Mouse (Mus musculus) mesoderm, embryonic 11.5 days (tissue): ENCODE measurements around the gene Rtl9.

Source experiments
- DNase-seq: peaks from one replicate; pipeline ENCODE4 v3.0.0-alpha.2; 2012; ENCODE audit warnings: low read depth, low spot score

Rtl9 gene

DNA sequence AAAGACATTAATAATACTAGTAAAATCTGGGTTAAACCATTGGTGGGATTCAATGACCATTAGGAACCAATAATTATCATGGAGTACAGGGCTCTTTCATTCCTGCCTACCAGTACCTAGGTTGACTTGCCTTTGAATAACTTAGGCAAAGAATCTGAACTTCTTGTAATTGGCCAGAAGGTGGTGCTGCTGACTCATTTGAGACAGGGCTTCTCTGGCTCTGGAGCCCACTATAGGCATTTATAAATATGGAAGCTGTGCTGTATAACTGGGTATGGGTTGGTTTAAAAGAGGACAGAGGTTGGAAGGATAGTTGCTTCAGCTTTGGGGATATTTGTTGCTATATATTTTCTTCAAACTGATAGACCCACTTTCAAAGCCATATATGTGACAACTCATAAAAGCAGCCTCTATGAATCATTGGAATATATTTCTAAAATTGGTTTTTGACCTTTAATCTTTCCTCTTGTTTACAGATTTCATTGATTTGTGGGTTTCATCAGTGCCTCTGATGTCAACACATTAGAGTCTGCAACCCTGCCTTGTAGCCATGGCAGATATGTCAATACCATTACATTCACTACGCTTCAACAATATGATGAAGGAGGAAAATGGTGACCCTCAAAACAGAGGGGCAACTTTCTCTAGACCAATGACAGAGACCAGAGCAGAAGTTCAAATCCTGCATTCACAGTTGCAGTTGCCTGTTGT is at the start of gene Rtl9:
Gene Rtl9, plus strand, starts transcription at position 551 of the 711 bp plus-strand sequence.
- DNase-seq: peak; percentile 34

DNA sequence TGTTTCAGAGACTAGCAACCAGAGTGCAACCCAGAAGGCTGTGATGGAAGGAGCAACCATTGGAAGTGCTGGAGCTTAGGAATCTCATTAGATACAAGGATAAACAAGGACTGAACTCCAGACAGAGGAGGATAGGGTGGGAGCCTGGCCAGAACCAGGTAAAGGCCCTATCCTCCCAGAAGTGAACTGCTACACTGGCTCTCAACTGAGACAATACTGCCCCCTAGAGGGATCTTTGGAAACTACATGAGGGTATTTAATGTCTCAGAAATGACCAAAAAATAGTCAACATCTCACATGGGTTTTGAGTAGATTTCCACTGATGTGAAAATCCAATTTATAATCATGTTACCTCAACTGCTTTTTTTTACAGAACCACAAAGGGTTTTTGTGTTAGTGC is 47.9 kb upstream of the Rtl9 start:
- DNase-seq: peak; percentile 46

DNA sequence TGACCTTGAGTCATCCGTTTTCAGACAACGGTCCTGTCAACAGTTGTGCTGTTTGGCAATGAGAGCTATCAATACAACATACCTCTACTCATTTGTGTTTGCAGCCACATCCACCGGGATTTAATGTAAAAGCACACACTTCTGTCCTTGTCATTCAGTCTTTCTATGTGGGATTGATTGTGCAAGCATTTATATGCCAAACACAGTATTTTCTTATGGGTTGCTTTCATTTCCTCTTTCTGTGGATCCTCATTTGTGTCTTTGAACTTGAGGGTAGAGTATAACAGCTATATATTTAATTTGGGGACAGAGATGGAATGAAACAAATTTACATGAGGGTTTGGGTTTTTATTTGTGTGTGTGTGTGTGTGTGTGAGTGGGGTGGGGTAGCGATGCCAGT is 47.5 kb upstream of the Rtl9 start:
- DNase-seq: no peak

DNA sequence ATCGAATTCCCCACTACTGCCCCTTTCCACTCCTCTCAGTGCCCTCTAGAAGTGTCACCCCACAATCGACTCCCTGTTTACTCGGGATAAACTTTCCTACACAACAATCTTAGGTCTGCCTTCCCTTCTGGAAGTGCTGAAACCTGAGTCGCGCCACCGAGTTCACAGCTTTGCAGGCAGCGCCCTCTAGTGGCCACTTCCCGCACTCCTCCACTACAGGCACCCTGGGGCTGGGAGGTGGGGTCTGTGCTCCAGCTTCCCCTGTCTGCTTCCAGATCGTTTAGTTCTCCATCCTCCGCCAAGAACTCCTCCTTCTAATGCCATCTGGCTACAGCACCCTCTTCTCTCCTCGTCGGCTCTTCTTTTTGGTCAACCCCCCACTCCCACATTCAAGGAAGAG is 40.6 kb upstream of the Rtl9 start:
- DNase-seq: peak; percentile 76

DNA sequence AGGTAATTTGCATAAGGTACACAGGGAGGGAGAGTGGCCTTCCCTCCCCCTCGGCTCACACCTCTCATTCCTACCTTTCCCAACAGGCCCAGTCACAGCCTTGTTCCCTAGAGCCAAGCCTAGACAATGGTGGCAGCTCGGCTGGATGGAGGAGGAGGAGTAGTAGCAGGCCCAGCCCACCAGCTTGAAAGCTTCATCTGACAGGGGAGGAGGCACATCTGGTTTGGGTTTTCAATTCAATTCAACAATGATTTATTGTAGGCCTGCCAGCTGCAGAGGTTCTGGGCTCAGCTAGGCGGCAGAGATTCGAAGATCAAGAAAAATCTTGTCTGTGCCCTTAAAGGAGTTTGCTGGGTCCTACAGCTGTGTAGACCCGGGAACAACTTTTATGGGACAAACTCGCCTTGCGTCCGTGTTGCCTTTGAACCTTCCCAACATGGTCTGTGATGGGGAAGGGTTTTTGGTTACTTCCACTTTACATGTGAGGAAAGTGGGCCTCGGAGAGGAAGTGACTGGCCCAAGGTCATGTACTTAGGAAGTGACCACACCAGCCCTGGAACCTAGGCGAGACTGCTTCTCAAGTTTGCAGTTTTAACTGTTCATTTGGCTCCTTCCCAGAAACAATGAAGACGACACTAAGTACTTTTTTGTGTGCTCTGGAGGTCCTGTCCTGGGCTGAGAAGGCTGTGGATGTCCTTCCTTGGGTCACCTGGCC is 36.6 kb upstream of the Rtl9 start:
- peak; percentile 39 for DNase-seq

DNA sequence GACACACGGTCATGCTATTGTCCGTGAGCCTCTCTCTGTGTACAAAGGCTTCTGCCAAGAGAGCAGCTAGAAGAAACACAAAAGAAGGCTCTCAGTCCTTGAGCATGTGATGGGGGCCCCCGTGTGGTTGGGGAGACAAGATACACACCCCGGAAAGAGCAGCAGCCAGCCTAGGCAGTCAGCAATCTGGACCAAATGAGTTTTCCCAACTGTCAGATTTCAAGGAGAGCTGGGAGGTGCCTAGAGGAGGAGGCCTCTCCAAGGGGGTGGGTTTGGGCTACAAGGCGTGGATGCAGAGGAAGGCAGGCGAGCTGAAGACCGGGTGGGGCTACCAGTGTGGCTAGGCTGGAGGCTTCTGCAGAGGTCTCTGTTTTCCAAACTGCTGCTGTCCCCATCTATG is 35.6 kb upstream of the Rtl9 start:
- no peak for DNase-seq

DNA sequence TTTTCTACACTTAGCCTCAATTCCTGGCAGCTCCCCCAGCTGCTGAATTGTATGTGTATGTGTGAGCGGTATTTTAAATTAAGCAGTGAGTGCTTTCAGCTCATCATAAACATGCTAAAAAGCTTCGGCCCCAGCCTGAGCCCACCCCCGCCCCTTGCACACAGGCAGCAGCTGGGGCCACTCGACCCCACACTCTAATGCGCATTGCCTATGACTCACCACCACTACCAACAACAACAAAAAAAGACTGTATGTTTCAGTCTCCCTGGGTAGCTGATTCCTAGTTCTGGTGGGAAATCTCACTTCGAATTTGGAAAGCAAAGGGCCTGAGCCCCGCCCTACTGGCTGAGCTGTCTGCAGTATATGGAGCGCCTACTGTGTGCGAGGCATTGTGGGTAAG is 35.1 kb upstream of the Rtl9 start:
- DNase-seq: no peak

DNA sequence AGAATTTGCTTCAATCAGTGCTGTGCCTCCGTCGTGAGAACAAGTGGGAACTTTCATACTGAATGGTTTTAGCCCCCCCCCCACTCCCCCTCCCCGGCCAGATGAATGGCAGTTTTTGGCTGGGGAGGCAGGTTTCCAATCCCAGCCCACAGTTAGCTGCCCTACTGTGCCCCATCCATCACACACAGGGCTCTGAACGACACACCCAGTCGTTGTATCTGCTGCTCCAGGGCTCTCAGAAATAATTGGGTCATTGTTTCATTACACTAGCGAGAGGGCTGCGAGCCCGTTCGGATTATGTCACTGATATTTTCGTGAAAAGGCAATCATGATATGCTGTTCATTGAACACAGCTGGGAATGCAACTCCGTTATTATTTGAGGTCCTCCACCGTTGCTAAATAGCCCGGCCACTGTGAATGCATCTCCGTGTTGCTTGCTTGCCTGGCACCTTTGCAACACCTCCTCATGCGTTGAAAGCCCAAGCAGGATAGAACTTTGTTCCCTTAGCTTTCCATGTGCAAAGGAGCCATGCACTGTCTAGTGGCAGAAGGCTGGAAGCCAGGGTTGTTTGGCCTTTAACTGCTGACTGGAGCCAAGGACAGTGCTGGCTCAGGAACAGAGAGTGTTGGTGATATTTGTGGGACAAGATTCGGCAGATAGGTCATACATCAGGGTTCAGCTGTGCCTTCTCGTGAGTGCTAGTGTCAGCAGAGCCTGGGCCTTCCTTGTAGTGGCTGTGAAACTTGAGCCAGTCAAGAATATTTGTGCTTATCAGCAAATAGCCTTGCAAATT is 32.9 kb upstream of the Rtl9 start:
- DNase-seq: no peak

DNA sequence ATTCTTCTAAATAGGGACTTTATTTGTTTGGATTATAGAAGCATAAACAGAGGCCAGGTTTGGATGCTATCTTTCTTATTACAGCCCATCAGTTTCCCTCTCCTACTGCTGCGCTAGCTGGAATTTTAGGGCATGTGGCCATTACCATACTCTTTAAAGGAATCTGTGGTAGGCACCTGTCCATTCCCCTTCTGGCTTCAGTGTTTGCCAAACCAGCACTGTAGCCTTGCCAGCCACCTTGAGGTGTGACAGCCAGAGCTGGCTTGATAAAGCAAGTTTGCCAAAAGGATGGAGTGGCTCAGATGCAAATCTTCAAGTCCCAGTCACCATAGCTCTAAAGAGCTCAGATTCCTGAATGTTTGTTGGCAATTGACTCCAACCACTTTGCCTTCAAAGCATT is 32.3 kb upstream of the Rtl9 start:
- DNase-seq: no peak

DNA sequence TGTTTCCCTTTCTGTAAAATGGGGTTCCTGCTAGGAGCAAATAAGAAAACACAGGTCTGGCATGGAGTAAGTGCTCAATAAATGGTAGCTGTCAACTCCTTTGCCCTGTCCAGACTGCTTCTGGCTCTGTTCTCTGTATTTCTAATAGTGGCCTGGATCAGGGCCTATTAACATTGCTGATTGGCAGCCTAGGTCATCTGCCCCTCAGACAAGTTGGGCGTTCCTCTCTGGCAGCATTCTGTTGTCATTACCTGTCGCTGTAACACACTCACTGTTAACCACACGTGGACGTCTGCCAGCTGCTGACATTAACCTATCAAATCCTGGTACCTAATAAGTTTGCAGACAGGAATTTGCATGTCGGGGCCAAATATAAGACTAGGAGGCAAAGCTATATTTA is 31.8 kb upstream of the Rtl9 start:
- DNase-seq: no peak

DNA sequence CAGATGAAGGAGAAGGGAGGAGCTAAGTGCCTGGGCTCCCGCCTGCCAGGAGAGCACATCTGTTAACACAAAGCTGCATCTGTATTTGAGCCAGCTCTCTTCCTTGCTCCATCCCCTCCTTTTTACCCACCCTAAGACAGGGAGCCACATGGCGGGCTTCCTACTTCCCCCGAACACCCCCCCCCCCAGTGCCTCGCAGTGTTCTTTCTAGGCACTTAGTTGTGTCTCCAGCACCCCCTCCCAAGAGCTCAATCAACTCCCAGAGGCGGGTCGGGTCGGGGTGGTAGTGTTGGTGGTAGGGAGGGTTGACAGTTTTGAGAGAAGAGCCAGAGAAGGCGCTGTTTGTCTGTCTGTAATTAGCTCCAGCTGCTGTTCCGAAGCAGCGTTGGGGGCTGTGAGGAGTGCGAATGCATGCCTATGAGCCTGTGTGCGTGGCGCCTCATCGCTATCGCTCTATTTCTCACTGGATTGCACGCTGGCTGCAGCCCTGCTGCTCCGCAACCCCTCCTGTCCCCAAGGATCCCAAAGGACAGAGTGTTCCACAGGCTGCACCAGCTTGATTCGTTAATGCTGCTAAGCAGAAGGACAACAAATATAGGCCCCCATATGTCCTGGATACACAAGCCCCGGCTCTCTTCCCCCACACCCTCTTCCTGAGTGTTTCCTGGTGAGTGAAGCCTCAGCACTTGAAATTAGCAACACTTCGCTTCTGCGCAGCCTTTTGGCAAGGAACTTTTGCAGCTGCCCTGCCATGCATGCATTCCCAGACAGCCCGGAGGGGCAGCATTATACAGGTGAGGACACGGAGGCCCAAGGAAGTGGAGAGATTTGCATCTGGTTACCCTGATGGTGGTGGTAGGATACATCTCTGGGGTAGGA is 18.7 kb upstream of the Rtl9 start:
- peak; percentile 45 for DNase-seq

DNA sequence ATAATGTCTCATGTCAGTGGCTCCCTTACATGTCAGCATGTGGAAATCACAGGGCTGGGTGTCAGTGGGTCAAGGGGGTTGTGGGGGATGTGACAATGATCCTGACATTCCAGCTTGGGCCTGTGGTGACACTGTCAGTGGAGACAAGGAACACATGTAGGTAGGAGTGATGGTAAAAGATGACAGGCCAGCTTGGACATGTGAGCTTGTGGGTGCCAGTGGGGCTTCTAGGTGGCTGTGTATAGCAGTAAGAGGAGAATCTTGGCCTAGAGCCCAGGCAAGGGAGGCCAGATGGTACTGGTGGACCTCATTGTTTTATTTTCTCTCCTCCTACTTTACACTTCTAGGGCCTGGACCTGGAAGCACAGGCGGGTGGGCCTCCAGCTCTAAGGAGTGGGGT is 16.7 kb upstream of the Rtl9 start:
- no peak for DNase-seq

DNA sequence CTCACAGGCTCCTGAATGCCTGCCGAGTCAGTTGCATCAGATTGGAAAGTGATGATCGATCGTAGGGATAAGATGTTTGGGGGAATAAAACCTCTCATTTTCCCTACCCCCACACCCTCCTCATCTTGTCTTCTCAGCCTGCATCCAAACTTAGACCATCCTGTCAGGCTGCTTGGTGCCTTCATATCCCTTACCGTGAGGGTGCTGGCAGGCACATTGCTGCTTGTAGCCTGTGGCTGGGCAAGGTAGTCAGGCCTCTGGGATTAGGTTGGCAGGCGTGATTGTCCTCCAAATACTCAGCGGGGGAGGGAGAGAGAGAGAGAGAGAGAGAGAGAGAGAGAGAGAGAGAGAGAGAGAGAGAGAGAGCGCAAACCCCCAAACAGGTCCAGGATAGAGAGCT is 11.2 kb upstream of the Rtl9 start:
- no peak for DNase-seq

DNA sequence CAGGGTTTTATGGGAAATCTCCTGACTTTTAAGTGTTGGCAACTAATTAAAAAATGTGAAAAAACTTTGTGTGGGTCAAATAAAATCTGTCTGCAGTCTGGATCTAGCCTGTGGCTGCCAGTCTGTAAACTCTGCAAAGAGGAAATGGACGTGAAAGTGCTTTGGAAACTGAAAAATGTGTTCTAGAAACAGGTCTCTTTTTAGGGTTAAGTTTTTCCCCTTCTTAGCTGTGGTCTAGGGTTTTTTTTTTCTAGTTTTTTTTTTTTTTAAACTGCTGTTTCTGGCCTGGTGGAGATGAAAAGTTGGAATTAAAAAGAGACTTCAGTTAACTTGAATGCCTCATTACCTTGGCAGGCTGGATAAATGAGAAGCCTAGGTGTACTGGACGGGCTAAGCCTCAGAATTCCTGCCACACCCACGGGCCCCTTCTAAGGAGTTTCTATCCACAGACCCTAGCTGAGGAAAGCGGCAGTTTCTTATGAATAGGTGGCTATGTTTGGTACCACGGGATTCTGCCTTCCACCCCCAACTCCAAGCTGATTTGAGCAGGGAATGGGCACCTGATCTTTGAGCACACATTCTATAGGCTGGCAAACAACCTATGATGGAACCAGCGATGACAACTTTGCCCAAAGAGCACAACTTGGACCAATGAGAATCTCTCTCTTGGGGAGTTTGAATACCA is 8.3 kb upstream of the Rtl9 start:
- no peak for DNase-seq

DNA sequence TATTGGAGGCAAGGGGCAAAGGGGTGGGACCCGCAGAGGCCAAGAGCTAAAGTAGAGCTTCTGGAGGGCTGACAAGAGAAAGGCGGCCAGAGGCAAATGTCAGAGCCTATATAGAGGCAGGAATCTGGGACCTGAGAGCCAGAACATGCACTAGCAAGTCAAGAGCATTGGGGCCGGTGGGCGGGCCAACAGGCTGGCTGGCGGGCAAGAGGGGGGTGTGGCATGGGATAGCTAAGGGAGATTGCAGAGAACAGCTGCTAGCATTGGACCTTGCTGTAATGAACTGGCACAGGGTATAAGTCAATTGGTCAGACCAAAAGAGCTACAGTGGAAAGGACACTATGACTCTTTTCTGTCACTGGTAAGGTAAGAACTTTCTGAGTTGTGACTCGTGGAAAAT is 1.8 kb upstream of the Rtl9 start:
- DNase-seq: no peak

DNA sequence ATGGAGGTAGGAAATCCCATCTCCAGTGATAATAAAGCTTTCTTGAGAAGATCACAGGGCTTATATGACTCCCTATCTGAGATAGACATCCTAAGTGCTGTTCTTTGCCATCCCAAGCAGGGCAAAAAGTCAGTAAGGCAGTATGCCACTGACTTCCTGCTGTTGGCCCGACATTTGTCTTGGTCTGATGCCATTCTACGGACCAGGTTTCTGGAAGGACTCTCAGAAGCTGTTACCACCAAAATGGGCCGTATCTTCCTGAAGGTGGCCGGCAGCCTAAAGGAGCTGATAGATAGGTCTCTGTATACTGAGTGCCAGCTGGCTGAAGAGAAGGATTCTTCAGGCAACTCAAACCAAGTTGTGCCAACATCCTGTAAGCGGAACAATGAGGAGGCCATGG is 3.8 kb downstream of the Rtl9 start:
- DNase-seq: no peak

DNA sequence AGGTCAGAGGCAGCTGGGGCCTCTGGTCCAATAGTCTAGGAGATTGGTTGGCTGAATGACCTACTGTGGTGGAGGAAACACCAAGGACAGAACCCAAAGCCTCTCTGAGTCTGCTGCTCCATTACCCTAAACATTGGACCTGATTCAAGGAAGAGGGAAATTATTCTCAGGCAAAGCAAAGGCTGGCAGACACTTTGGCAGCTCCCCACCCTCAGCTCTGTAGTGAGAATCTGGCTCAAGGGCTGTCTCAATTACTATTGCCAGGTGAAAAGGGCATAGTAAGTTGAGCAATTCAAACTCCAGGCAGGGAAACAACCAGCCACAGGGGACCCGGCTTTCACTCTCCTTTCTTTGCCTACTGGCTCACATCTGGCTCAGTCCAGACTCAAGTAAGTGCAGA is 6.5 kb downstream of the Rtl9 start:
- DNase-seq: no peak

DNA sequence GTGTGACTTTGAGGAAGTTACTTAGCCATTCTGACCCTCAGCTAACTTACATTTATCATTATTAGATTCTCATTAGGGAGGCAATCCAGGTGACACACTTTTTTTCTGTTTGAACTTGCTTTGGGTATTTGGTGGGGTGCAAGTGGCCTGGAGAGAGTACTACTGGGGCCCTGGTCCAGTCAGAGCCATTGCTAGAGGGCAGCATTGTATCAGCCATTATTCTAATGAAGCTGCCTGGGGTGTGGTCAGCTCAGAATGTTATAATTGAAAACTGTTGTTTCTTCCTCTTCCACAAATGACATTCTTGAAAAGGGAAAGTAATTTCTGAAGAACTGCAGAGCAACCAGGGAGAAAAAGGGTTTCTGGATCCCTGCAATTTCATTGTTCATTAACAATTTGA is 13.2 kb downstream of the Rtl9 start:
- DNase-seq: no peak
